Mouse (Mus musculus) mouse trophoblast stem cell (cell line): ENCODE results near the gene Ube4a.

Source experiments
- in situ Hi-C, 2 experiments: fragments of 300-500 bp; cut with MseI, MboI; formaldehyde crosslinking; loops; 2 replicates in 1 of 2; 3 replicates in 1 of 2; pipeline ENCODE4 v1.15.1; 2025

Gene Ube4a

GRCm38 (mm10) chr9:44900402-44900801 lies 65.0 kb downstream of the Ube4a start:
- in situ Hi-C loops: no loop called here

GRCm38 (mm10) chr9:44899716-44900115 lies 65.7 kb downstream of the Ube4a start:
- in situ Hi-C loops: no loop called here

- in situ Hi-C loops: no loop called here
Measured at GRCm38 (mm10) chr9:44897024-44897423, 68.4 kb downstream of the Ube4a start.

- in situ Hi-C loops: no loop called here
Measured at GRCm38 (mm10) chr9:44892664-44893063, 72.7 kb downstream of the Ube4a start.

- in situ Hi-C loops: no loop called here
Measured at GRCm38 (mm10) chr9:44891210-44891609, 74.2 kb downstream of the Ube4a start.

- in situ Hi-C loops: no loop called here
Measured at GRCm38 (mm10) chr9:44890122-44890521, 75.3 kb downstream of the Ube4a start.

- in situ Hi-C loops: no loop called here
Measured at GRCm38 (mm10) chr9:44888114-44888624, 77.2 kb downstream of the Ube4a start.

- in situ Hi-C loops: no loop called here
Measured at GRCm38 (mm10) chr9:44882981-44883569, 82.3 kb downstream of the Ube4a start.

GRCm38 (mm10) chr9:44882436-44882980 lies 82.9 kb downstream of the Ube4a start:
- in situ Hi-C loops: no loop called here

GRCm38 (mm10) chr9:44881941-44882435 lies 83.4 kb downstream of the Ube4a start:
- in situ Hi-C loops: no loop called here

GRCm38 (mm10) chr9:44881221-44881871 lies 84.1 kb downstream of the Ube4a start, which contains the start of gene Kmt2a:
TSS of gene Kmt2a (minus strand) at chr9:44881296.
- in situ Hi-C loops: no loop called here

GRCm38 (mm10) chr9:44880309-44881081 lies 84.9 kb downstream of the Ube4a start:
- in situ Hi-C loops: no loop called here

- in situ Hi-C loops: no loop called here
Measured at GRCm38 (mm10) chr9:44879694-44880271, 85.6 kb downstream of the Ube4a start.

GRCm38 (mm10) chr9:44878776-44879500 lies 86.5 kb downstream of the Ube4a start:
- in situ Hi-C loops: no loop called here

- in situ Hi-C loops: no loop called here
Measured at GRCm38 (mm10) chr9:44877686-44878085, 87.7 kb downstream of the Ube4a start.

GRCm38 (mm10) chr9:44875476-44875875 lies 89.9 kb downstream of the Ube4a start:
- in situ Hi-C loops: no loop called here

- in situ Hi-C loops: no loop called here
Measured at GRCm38 (mm10) chr9:44874198-44874597, 91.2 kb downstream of the Ube4a start.

GRCm38 (mm10) chr9:44873665-44874064 lies 91.7 kb downstream of the Ube4a start:
- in situ Hi-C loops: no loop called here
